Mouse (Mus musculus) adipocyte (in vitro differentiated cells): ENCODE measurements around the gene Gpc3.
A peak's percentile ranks its signal among the peaks of the same experiment; 100 is the strongest.

Experiments
- DNase-seq: peaks from one replicate; pipeline ENCODE4 v3.0.0-alpha.2; 2016; ENCODE audit warnings: low spot score

Gpc3 gene

GRCm38 (mm10) chrX:52557489-52557888 lies 56.3 kb downstream of the Gpc3 start:
- no peak for DNase-seq

GRCm38 (mm10) chrX:52551296-52551695 lies 62.5 kb downstream of the Gpc3 start:
- no peak for DNase-seq

DNA sequence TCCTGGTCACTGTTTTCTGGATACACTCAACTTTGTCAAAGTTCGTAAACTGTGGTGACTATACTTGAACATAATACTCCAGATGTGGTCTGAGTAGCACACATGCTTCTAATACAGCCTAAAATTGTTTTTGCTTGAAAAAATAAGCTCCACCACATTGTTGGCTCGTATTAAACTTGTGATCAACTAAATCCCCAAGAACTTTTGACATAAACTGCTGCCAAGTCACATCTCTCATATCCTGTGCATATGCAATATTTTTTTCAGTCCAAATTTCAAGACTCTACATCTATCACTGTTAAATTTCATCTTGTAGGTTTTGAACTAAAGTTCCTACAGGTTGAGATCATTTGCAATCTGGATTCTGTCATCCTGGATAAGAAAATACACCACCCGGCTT lies 69.1 kb downstream of the Gpc3 start:
- no peak for DNase-seq

DNA sequence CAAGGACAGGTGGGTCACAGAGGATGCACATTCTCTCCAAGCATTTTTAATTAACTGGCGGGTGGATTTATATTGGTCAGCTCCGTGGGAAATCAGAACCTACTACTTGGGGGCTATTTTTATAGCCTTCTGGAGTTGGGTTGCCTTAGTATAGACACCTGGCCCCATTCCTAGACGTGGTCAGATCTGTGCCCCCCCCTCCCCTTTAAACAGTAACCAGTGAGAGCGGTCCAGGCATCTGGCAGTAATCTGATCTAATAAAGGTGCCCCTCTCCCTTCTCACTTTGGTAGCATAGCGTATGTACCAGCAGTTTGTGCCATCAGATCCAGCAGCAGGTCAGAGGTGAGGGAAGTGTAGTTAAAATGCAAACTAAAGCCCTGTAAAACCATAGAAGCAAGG lies 76.5 kb downstream of the Gpc3 start:
- DNase-seq: no peak

GRCm38 (mm10) chrX:52533766-52534165 lies 80.0 kb downstream of the Gpc3 start:
- DNase-seq: no peak

DNA sequence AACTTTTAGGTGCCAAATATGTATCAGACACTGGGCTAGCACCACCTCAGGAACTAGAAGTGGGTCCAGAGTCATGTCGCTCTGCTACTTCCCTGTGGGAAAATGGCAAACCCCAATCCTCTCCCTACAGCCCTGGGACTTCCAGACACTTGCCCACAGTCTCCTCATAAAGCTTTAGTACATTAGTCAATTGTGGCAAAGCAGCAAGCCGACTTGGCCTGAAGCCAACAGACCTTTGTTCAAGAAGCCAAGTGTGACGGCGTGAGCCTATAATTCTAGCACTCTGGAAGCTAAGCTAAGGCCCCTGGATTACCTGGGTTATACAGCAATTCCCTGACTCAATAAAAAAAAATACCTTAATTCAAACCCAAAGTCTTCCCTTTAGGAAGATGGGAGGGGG lies 80.7 kb downstream of the Gpc3 start:
- no peak for DNase-seq

GRCm38 (mm10) chrX:52532124-52532523 lies 81.6 kb downstream of the Gpc3 start:
- DNase-seq: no peak

DNA sequence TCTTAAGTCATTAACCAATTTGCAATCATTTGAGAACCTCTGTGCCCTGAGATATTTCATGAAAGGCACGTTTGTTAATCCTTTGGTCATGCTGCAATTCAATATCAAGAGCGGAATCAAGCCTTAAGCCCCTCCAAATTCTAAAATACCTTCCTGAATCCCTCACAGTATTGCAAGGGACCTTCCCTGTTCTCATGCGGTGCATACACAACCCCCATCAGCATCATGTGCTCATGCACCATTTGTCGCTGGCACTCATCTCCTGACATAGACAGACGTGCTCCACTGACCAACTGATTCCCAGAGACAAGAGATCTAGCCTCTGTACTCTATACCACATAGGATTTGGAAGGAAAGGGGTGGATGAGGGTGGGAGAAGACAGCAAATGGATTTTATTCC lies 87.7 kb downstream of the Gpc3 start:
- DNase-seq: no peak

GRCm38 (mm10) chrX:52525132-52525531 lies 88.6 kb downstream of the Gpc3 start:
- DNase-seq: no peak

- no peak for DNase-seq
Observed at GRCm38 (mm10) chrX:52514553-52514952, 99.2 kb downstream of the Gpc3 start.

DNA sequence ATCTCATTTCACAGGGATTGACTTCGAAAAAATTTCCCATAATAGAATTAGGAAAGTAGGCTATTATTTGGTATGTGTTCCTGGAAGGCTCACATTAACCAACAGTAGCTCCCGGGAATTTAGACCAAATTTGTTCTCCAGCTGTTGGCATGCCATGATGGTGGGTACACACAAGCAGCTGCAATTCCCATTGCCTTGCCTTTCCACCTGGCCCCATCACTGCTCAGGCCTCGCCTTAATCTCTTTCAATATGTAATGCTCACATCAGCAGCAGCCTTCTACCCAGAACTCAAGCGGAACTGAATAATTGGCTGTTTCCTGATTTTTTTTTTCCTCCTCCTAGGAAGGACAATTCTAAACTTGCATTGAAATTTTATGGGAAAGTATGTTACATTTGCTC lies 102.6 kb downstream of the Gpc3 start:
- DNase-seq: no peak

- DNase-seq: no peak
Observed at GRCm38 (mm10) chrX:52503857-52504256, 109.9 kb downstream of the Gpc3 start.

DNA sequence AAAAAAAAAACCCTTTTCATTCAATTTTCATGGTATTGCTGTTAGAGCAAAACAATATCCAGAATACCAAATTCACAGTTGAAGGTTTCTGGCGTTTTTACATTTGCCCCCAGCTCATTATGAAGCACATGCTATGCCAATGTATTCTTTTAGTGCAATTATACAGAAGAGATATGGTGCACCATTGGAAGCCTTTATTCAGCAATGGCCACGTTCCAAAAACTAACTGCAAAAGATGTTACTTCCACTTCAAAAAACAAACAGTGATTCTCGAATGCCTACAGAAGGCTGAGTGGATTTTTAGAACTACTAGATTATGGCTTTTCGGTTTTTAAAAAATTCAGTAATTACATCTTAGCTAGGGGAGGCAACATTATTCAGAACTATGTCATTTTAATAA lies 124.3 kb downstream of the Gpc3 start:
- DNase-seq: no peak

DNA sequence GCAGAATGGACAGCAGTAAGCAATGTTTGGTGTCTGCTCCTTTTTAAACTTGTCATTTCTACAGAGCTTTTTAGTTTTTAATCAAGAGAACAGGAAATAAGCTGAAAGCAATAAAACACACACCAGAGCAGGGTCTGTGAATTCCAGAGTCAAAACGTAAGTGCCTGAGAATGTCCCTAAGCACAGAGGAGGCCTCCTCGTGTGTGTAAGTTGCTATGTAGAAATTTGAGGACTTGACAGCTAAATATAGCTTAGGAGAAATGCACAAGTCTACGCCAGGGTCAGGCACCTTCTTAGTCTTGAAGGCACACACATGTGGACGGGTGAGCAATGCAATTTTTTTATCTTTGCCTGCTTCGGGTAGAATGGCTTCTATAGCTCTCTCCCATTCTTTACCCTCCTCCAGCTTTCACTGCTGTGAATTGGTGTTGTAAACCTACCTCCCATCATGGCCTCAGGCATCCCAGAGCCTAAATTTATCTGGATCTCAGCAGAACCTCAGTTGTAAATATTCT lies 158.6 kb downstream of the Gpc3 start:
- no peak for DNase-seq

- peak; percentile 67 for DNase-seq
Observed at GRCm38 (mm10) chrX:52453445-52454182, 160.1 kb downstream of the Gpc3 start.

DNA sequence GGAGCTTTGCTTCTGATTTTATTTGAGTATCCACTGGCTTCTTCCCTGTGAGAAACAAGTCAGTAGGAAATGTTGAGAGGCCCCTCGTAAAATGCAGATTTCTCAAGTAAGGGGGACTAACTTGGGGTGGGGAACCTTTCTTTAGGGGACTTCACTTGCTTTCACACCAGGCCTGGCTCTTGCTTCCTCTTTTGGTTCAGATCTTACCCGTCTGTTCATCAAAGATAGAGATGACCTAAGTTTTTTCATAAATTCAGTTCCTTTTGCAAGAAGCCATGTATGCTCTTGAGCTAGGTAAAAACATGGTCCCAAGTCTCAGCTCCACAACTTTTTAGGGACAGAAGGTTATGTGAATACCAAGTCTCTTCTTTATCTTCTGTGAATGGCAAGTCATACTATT lies 164.6 kb downstream of the Gpc3 start:
- no peak for DNase-seq

- DNase-seq: no peak
Observed at GRCm38 (mm10) chrX:52448496-52448895, 165.3 kb downstream of the Gpc3 start.

- DNase-seq: no peak
Observed at GRCm38 (mm10) chrX:52446530-52446929, 167.2 kb downstream of the Gpc3 start.

GRCm38 (mm10) chrX:52444977-52445376 lies 168.8 kb downstream of the Gpc3 start:
- no peak for DNase-seq

- DNase-seq: peak; percentile 2
Observed at GRCm38 (mm10) chrX:52441798-52442197, 172.0 kb downstream of the Gpc3 start.

- no peak for DNase-seq
Observed at GRCm38 (mm10) chrX:52439421-52439820, 174.3 kb downstream of the Gpc3 start.

DNA sequence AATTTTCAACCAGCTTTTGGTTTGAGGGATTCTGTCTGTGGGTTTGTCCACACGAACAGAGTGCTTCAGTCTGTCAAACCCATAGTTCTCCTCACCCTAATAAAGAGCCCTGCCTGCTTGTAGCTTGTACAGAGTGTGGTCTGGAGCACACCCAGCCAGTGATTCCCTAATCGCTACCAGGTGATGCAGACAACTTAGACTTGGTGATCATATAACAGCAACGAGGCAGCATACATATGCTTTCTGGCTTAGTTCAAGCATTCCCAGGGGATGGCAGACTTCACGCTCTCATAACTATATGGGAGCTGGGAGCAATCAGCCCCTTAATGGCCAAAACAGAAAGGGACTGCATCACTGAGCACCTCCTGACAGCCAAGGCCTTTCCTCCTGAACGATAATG lies 188.1 kb downstream of the Gpc3 start:
- DNase-seq: no peak

DNA sequence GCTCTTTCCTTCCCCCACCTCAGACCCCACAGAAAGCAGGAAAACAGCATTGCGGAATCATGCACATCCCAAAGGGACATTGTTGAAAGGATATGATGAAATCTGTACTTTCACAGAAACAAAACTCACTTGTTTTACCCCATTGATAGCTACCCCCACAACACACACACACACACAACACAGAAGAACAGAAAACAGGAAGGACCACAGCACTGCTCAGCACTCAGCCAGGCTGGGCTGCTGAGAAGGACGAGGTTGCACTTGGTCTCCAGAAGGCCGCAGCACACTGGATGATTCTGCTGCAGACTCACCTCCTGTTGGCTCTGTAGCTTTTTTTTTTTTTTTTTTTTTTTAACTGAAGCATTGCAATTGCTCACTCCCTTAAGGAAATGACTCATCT lies 193.9 kb downstream of the Gpc3 start:
- no peak for DNase-seq

DNA sequence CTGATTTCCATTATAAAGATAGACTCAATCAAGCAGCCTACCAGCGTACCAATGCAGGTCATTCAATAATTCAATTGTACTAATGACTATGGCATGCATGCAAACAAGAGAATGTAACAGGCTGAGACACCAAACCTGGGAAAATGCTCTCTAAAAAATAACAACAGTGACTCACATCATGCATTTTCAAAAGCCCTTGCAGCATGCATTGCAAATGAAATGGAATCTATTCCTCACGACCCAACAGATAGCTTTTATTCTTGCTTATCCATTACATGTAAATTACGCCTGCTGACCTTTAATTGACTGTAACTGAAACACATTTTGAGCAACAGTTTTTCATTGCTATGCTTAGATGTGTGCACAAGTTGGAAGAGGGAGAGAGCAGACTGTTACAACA lies 200.8 kb downstream of the Gpc3 start:
- no peak for DNase-seq
